Mouse (Mus musculus): ENCODE data around the gene Casr.

- no peak for TF ChIP-seq EP300 (optimal IDR thresholded peaks at IDR 0.05)
- peak; percentile 57 for TF ChIP-seq CTCF (IDR thresholded peaks at IDR 0.05; ENCODE audit: low read depth)
Observed at GRCm38 (mm10) chr16:36468862-36469261, 93.1 kb downstream of the Casr start.

Data from stomach, postnatal 0 days (tissue).